Mouse (Mus musculus): ENCODE measurements at regions not wholly inside any gene's neighbourhood (a gene's known extent, or its start where the extent isn't known, plus 50 kb on each side); places are given as distances from the start of the nearest gene placed in this dataset.

DNA sequence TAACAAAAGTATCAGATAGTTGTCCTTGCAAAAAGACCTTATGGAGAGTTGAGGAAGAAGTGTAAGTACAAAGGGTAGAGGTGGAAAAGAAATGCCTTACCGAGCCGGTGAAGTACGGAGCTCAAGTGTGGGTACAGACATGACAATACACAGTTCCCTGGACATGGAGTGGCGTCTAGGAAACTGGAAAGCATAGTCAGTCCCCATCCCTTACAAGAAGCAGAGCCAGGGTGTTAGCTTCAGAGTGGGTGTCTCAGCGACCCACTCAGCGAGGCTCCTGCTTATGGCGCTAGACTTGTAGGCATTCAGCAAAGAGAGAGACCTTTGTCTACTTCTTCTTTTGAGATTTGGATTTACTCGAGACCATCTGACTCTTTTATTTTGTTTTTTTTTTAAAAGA lies 189.8 kb downstream of the Abcc12 start:
- intact Hi-C loops (cut with DNase I) = no loop called here
- Histone ChIP-seq H3K4me3 (no peak overlapping the region), H3K27ac (no peak overlapping the region)
- TF ChIP-seq CTCF (IDR thresholded peaks at IDR 0.05) = no peak
- DNase-seq = no peak

DNA sequence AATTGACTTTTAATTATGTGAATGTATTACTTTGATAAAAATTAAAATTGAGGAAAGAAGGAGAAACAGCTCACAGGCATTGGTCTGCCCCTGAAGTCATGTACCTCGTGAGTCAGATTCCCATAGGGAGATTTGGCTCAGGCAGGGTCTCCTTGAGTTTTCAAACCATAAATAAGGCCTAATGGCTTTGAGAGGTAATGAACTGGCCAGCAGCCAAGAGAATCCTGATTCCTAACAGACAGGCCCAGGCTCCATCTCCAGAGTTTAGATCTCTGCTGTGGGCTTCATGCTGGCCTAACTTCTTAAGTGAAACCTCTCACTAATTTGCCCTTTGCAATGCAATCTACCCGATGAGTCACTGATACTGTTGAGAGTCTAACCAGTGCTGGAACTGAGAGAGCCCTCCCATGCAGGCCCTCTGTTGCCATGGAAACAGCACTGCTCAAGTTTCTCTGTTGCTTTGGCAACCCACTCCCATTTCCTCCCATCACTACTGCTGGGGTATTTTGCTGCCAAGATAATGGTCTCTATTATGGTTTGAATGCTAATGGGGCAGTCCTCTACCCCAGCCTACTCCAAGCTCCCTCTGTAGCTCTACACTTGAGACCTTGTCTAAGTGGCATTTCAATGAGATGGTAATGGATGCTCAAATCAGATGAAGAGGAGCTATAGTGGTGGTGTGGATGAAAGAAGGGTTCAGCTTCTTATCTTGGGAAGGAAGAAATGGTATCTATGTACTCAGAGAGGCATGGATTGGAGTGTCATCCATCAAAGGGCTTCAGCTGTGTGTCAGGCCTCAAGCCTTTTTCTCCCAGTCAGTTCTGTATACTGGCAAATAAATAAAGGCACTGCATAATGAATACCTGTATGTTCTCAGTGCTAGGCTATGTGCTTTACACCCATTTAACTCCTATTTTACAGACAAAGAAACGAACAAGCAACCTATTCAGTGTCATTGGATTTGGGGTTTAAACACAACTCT lies 190.5 kb downstream of the Abcc12 start:
- DNase-seq = no peak
- no peak for TF ChIP-seq CTCF (IDR thresholded peaks at IDR 0.05)
- intact Hi-C loops (cut with DNase I) = no loop called here
- Histone ChIP-seq H3K4me3 (no peak overlapping the region), H3K27ac (no peak overlapping the region)

DNA sequence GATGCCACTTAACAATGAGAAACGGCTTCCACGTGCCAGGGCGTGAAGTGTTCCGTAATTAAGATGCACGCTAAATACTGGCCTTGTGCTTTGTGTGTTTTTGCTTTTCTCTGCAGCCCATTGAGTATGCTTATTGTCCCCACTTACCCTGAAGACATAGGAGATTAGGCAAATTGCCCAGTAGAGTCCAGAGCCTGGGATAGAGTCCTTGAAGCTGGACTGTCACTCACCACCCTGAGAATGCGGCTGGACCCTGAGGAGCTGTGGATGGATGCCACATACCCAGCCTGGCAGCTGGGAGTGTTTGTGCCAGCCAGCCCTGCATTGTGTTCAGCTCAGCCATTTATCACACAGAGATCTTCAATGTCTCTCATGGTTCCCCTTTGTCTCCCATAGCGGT lies 195.2 kb downstream of the Abcc12 start:
- Histone ChIP-seq H3K4me3 (no peak overlapping the region), H3K27ac (no peak overlapping the region)
- intact Hi-C loops (cut with DNase I) = no loop called here
- no peak for DNase-seq
- no peak for TF ChIP-seq CTCF (IDR thresholded peaks at IDR 0.05)

DNA sequence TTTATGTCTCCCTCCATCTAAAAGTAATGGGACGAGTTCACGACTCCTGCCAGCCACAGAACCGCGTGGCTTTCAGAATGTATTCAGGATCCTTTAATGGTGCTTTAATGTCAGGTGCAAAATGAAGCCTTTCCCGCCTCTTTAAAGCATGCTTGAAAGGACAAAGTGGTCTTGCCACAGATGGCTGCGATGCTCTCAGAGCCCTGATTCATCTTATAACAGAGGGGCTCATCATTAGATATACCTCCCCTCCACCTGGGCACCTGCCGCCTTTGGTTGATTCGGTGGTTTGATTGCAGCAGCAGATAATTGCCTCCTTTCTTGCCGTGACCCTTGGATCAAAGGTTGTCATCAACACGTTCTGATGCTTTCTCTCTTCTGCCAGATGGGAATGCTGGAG lies 198.5 kb downstream of the Abcc12 start:
- TF ChIP-seq CTCF (IDR thresholded peaks at IDR 0.05) = no peak
- Histone ChIP-seq H3K27ac (no peak overlapping the region), H3K4me3 (no peak overlapping the region)
- intact Hi-C loops (cut with DNase I) = no loop called here
- DNase-seq = no peak

DNA sequence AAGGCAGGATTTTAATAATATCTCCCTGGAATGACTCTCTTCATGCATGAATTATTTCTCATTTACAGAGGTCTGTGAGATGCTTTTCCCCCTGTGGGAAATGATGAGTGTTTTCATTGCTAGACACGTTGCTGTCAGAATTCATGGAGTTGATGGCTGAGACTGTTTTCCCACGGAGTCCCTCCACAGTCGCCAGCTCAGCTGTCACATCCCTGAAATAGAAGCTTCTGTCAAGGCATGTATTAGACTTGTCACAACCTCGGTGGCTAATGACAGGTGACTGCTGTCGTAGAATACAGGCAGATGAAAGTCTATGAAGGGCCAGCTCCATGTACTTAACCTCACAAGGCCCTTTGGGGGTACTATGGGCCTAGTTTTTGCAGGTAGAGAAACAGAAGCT lies 212.4 kb downstream of the Abcc12 start:
- intact Hi-C loops (cut with DNase I) = no loop called here
- no peak for TF ChIP-seq CTCF (IDR thresholded peaks at IDR 0.05)
- Histone ChIP-seq H3K27ac (no peak overlapping the region), H3K4me3 (no peak overlapping the region)
- no peak for DNase-seq

DNA sequence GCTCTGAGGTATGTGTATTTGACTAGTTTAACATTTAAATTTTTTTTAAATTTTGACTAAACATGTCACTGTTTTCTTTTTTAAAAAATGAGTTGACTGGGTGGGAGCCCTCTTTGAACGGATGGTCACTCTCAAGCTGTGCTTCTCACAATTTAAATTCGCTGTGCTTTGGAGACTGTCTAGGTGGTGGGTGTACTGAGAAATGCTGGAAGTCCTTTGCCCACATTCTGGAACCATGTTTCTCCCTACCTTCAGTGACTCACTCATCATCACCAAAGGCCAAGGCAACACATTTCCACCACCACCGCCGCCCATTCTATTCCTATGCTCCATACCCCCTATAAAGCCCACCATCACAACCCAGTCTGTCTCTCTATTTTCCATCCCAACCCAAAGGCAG lies 213.8 kb downstream of the Abcc12 start:
- no peak for DNase-seq

DNA sequence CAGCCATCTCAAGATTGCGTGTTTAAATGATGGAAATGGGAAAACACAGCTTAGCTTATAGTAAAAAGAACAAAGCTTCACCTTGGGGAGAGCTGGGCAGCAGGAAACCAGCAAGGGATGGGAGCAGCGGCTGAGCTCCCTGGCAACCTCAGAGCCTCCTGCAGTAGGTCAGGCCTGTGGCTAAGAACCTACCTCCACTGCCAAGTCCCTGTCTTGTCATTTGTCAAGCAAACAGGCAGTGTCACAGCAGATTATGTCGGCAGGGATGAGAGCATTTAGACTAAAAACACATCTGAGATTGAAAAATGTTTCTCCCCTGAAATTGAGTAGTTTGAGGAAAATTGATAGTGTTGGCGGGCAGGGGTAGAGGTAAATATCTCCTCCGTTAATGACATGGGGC lies 214.8 kb downstream of the Abcc12 start:
- no peak for TF ChIP-seq CTCF (IDR thresholded peaks at IDR 0.05)
- Histone ChIP-seq H3K27ac (no peak overlapping the region), H3K4me3 (no peak overlapping the region)
- DNase-seq = no peak
- intact Hi-C loops (cut with DNase I) = no loop called here

More for the DNA sequence above, 213.8 kb downstream of the Abcc12 start:
- Histone ChIP-seq H3K4me3 (no peak overlapping the region), H3K27ac (no peak overlapping the region)
- no peak for TF ChIP-seq CTCF (IDR thresholded peaks at IDR 0.05)
- intact Hi-C loops (cut with DNase I) = no loop called here

DNA sequence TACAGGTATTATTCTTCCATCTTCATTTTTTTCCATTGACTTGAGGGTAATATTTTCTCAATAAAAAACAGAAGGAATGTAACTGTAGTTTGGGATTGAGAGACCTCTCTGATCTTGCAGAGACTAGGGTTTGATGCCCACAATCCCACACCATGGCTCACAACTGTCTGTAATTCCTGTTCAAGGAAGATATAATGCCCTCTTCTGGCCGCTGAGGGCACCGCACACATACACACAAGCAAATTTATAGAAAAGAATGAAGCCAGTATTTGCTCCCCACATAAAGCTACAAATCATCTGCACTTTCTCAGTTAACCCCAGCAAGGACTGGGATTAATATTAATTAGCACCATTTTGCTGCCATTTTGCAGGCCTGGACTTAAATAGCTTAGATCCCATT lies 215.6 kb downstream of the Abcc12 start:
- no peak overlapping the region for H3K4me3 ChIP-seq
- no peak for DNase-seq
- TF ChIP-seq CTCF (IDR thresholded peaks at IDR 0.05) = peak; percentile 22; the same call in 1 of the 2 replicates
- no peak overlapping the region for H3K27ac ChIP-seq
- intact Hi-C loops (cut with DNase I) = no loop called here

DNA sequence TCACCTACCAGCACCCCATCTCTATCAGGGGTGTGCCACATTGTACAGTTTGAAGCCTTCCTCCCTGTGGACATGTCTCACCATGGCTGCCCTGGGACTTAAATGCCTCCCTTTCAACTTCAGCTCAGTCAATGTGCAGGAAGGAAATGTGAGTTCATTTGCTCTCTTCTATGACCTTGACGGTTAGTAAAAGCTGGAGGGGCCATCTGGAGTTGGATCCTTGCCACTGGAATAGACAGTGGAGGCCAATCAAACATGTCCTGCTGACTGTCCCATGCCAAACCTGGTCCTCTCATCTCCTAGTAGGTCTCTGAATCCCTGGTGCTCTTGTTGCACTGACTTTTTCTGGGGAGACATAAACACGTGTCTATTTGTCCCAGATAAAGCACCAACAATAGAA lies 220.2 kb downstream of the Abcc12 start:
- Histone ChIP-seq H3K4me3 (no peak overlapping the region), H3K27ac (no peak overlapping the region)
- TF ChIP-seq CTCF (IDR thresholded peaks at IDR 0.05) = no peak
- DNase-seq = no peak
- intact Hi-C loops (cut with DNase I) = no loop called here

DNA sequence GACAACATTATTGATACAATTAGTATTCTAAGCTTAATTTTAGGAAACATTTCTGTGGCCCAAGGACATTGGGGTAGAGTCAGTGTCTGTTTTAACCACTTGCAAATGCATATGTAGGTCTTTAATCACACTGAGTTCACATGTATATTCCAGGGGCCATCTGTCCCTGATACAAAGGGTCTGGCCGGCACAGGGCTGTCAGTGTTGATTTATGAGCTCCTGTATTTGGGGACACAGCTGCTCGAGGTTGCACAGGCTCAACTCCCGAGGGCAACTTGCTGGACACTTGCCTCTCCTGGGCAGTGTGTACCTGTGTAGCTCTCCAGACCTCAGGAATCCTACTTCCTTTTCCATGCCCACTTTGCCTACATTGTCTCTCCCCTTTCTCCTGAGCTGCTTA lies 221.0 kb downstream of the Abcc12 start:
- TF ChIP-seq CTCF (IDR thresholded peaks at IDR 0.05) = no peak
- intact Hi-C loops (cut with DNase I) = no loop called here
- Histone ChIP-seq H3K4me3 (no peak overlapping the region), H3K27ac (no peak overlapping the region)
- no peak for DNase-seq

DNA sequence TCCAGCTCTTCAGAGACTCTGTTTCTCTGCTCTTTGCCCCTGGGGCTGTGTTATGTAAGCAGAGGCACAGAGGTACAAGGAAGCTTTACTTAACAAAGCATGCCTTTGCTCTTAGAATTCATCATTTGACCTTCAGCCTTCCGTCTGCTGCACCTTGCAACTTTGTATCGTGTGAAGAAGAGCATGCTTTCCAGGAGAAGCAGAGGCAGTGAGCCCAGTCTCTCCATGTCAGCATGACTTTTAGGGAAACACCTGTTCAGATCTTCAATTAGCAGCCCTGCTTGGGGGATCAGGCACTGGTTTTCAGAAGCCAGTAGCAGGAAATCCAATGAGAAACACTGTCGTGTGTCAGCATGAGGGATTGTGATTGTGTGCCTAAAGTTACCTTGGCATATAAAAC lies 226.7 kb downstream of the Abcc12 start:
- no peak for TF ChIP-seq CTCF (IDR thresholded peaks at IDR 0.05)
- no peak overlapping the region for H3K27ac ChIP-seq
- H3K4me3 ChIP-seq = no peak overlapping the region
- intact Hi-C loops (cut with DNase I) = no loop called here
- no peak for DNase-seq

DNA sequence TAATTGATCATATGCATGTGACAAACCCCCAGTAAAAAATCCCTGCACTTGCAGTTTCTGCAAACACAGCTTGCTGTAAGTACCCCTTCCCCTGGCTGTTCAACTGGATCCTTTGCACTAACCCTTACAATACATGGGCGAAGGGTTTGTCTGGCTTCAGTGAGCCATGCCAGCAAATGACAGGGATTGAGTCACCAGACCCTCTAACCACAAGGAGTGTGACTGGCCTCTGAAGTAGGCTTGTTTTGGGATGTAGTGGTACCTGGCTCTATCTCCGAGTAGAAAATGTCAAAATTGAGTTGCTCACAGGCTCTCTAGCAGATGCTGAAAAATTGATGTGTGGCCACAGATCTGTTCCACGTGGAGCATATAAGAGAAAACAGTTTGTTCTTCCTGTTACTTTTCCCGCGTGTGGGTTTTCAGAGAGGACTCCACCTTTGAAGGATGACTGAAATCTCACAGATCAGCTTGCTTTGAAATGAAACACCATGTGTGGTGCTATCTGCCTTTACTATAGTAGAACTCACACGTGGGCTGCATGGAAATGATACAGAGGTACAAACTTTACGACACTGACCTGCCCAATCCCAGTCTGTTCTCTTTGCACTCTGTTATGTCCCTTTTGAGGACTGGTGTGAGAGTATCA lies 228.8 kb downstream of the Abcc12 start:
- Histone ChIP-seq H3K27ac (no peak overlapping the region), H3K4me3 (no peak overlapping the region)
- no peak for TF ChIP-seq CTCF (IDR thresholded peaks at IDR 0.05)
- DNase-seq = no peak
- intact Hi-C loops (cut with DNase I) = no loop called here

DNA sequence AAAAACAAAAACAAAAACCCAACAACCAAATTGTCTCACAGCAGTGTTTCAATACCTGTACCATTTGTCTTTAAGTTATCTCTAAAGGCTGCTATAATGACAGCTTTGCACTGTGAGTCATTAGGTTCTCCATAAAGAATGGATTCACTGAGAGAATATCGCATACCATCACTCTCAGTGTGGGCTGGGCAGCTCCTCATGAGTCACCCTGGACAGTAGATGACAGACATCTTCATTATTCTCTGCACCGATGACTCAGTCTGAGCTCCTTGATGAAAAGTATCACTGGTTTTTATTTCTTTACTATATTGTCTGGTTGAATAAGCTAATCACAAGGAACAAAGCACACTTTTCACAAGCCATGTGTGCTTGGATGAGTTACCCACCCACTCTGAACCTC lies 230.4 kb downstream of the Abcc12 start:
- TF ChIP-seq CTCF (IDR thresholded peaks at IDR 0.05) = no peak
- no peak for DNase-seq
- Histone ChIP-seq H3K4me3 (no peak overlapping the region), H3K27ac (no peak overlapping the region)
- intact Hi-C loops (cut with DNase I) = no loop called here
